Mouse (Mus musculus) neural tube, embryonic 10.5 days (tissue): ENCODE measurements around the gene Cdh13.
"Not testable (repeated sequence)": the region's sequence is repeated elsewhere in the genome, so short reads cannot be mapped to it uniquely, and the experiment has no call there.

Experiments used
- DNase-seq: peaks from one replicate; pipeline ENCODE4 v3.0.0-alpha.2; 2017; ENCODE audit warnings: low spot score; ENCODE audit errors: extremely low spot score

Cdh13 gene

GRCm38 (mm10) chr8:118667736-118668135, 384.2 kb downstream of the Cdh13 start:
- DNase-seq: no peak

DNA sequence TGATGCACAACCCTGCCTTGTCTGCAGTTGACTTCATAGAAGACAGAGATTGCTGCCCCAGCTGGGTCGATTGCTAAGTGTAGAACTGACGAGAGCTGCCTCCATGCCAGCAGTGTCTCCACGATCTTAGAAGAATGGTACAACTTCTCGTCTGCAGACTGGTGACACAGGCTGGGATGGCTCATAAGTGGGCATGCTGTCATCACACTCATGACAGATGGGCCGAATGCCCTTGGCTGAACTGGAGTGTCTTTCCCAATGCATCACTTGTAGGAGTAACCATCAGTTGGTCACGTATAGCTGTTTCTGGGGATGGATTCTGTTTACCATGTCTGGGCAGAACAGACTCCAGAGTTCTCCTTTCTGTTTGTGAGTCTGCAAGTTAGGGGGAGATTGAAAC, 392.7 kb downstream of the Cdh13 start:
- DNase-seq: no peak

DNA sequence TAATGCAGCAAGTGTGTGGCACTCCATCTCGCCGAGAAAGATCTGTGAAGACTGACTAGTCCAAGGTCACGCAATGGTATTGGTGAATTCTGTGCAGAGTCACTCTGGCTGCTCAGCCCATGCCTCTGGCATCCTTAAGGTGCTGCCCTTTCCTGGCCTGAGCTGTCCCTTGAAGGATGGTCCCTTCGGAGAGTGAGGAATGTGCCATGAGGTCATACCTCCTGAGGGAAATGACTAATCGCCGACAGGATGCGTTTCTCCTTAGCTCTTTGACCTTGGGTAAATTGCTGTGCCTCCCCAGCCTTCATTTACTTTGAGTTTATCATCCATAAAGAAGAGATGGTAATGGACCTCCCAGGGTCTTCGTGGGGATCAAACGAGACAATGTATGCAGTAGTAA, 395.8 kb downstream of the Cdh13 start:
- no peak for DNase-seq

DNA sequence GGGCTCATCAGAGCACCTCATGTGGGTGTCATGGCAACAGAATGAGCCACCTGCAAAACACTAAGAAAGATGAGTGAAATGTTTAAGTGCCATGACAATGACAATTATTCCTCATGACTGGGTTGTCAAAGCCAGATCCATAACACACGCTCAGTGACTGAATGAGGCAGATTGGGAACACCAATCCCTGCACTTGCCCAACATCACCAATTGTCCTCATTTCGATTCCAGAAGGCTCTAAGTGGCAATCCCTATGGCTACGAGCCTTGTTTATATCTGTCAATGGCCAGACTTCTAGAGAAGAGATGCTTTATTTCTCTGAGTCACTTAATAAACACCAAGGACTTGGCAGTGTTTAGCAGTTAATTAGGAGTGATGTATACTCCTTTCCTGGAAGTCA, 399.9 kb downstream of the Cdh13 start:
- DNase-seq: no peak

- DNase-seq: no peak
These were observed 402.3 kb downstream of the Cdh13 start for GRCm38 (mm10) chr8:118685863-118686262.

DNA sequence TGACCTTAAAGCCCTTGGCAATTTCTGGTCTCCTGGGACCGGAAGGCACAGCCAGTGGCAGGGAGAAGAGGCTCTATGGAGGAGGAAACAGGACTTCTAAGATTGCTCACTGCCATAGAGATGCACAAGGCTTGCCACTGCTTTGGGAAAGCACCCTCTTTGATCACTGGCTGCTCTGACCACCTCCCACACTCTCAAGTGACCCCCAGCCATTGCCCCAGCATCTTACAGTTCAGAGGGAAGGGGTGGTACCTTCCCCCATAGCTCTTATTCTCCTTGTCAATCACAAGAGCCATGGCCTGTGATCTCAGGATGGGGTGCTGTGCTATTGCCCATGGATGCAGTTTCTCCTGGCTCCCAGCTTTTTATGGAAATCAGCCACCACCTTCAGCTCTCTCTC, 406.3 kb downstream of the Cdh13 start:
- DNase-seq: no peak

- no peak for DNase-seq
These were observed 417.9 kb downstream of the Cdh13 start for GRCm38 (mm10) chr8:118701312-118701880.

- DNase-seq: no peak
These were observed 425.8 kb downstream of the Cdh13 start for GRCm38 (mm10) chr8:118709366-118709765.

- no peak for DNase-seq
These were observed 428.1 kb downstream of the Cdh13 start for GRCm38 (mm10) chr8:118711631-118712030.

DNA sequence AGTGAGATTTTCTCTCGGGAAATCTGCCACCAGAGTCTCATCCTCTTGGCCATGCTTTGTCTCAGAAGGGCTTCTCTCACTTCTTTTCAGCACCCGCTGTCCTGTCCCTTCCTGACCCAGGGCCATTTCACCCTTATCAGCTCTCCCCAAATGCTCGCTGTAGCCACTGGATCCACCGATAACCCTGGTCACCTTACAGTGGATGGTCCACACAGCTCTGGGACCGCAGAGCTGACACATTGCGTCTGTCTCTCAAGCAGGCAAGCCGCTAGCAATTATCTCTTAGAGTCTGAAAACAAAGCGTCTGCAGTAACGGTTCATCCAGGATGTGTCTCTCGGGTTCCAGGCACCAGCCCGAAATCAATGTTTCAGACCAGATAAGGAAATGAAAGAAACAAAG, 429.6 kb downstream of the Cdh13 start:
- no peak for DNase-seq

- no peak for DNase-seq
These were observed 430.1 kb downstream of the Cdh13 start for GRCm38 (mm10) chr8:118713596-118713995.

DNA sequence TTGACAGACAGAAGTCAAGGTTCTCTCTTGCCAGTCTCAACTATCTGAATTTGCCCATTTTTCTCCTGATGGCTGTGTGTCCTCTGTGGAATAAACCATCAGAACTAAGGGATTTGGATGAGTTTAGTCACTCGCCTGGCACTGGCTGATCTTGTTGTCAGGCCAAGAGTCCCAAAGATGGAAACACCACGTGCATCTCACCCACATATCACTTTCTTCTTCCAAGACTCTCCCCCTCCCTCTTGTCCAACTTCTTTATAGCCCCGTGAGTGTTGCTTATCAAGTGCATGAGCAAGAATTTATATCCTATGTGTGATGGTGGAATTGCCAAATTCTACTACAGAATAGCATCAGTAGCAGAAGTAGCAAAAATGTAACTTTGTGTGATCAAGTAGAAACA, 439.4 kb downstream of the Cdh13 start:
- no peak for DNase-seq

- DNase-seq: no peak
These were observed 442.1 kb downstream of the Cdh13 start for GRCm38 (mm10) chr8:118725651-118726050.

DNA sequence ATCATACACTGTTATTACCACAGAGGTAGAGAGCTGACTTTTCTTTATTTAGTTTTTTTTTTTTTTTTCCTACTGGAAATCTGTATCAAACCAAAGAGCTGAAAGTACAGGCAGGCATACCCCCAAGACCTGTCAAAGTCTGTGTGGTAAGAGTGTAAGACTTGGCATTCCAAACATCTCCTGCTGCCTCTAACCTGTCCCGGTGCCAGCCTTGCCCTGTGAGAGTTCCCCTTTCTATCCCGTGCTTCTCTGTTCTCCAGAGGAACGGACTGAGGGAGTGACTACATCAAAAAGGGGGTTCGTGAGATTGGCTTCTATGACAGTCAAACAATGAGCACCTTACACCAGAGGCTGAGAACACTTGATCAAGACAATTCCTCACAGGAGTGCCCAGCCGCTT, 458.2 kb downstream of the Cdh13 start:
- DNase-seq: no peak

DNA sequence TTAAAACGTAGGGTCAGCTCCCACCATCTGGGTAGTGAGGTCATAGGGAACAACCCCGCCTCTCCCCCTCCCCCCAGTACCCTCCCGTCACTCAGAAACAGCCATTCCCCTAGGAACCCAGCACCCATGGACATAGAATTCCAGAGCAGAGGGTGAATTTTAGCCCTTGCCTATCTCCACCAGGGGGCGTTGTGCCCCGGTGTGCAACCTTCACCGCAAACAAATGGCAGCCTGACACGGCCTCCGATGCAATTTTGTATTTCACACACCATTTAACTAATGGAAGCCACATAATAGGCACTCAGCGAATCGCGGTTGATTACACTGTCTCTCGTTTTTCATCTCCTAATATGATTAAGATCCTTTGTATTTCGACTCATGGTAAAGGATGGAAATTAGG, 461.5 kb downstream of the Cdh13 start:
- no peak for DNase-seq

DNA sequence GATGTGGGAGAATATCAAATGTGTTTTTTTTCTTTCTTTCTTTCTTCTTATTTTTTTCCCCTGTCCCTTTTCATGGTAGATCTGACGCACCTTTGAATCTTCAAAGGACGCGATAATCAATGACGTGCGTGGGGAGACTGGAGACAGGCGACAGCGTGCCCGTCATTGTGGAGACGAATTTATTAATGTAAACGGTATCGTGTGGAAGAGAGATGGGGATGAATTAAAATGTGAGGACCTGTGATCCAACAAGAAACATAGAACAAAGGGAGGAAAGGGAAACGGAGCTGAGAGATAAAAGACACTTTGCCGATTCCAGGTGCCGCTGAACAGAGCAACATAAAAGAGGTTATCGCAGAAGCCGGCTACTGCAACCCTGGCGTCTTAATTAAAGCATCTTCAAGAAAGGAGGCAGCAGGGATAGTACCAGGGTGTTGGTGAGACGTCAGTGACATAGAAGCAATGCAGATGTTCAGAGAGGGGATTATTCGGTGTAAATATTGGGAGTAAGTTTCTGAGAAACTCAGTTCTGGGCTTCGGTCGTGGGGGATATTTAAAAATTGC, 464.6 kb downstream of the Cdh13 start:
- DNase-seq: no peak

DNA sequence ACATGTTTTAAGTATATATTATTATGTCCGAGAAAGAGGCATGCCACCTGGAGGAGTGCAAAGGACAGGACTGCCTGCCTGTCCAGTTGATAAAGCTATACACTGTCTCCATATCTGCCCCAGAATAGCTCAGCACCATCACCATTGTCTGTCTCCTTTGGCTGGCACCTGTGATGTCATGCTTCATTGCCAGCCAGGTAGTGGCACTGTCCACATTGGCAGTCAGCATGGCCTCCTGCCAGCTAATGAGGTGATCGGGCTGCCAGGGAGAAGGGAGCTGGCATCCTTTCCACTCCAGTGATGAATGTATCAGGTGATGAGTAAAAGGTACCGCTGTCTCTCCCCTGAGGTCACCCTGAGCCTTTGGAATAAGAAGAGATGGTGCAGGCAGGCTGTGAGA, 465.7 kb downstream of the Cdh13 start:
- no peak for DNase-seq

DNA sequence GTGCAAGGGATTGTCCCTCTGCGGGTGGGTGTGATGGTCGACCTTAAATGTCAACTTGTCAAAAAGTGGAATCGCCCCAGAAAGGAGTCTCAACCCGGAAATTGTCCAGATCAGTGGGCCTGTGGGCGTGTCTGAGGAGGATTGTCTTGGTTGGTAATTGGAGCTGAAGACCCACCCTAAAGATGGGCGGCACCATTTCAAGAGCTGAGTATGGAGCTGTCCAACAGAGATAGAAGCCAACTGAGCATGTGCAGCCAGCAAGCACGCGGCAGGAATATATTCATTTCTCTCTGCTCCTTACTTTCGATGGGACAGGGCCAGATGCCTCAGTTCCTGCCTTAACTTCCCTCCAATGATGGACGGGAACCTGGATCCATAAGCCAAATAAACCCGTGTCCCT, 466.3 kb downstream of the Cdh13 start:
- DNase-seq: no peak

DNA sequence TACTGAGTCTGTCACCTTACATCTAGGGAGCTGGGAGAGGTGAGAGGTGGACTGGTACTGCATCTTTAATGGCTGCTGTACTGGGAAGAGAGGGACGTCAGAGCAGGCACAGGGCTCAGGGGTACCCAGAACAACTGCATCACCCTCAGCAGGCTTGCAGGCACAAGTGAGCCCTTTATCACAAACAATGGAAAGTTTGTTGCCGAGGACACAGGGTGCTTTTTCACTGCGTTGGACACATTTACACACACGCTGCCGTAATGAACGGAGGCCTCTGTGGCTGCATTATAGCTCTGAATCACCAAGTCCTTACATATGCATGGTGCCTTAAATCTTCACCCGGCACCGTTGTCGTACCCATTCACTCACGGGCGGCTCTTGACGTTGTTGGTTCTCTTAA, 470.2 kb downstream of the Cdh13 start:
- DNase-seq: no peak

GRCm38 (mm10) chr8:118754119-118754518, 470.6 kb downstream of the Cdh13 start:
- DNase-seq: no peak

- not testable (repeated sequence) for DNase-seq
These were observed 494.0 kb downstream of the Cdh13 start for GRCm38 (mm10) chr8:118777507-118777906.

DNA sequence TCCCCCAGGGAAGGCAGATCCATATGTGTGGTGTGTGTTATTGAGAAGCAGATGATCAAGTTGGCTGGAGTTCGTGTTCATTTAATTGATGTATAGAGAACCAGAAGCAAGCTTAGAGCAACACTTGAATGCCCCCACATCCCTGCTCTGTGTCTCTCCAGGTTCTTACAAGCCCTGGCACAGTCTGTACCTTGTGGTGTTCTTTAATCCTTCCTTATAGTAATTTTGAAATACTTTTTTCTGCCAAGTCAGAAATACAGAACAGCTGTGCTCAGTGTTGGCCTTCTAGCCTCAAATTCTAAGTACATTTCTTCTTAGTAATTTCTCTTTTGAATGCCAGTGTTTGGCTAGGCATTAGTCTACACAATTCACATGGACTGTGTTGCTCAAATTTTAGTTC, 494.8 kb downstream of the Cdh13 start:
- DNase-seq: no peak

DNA sequence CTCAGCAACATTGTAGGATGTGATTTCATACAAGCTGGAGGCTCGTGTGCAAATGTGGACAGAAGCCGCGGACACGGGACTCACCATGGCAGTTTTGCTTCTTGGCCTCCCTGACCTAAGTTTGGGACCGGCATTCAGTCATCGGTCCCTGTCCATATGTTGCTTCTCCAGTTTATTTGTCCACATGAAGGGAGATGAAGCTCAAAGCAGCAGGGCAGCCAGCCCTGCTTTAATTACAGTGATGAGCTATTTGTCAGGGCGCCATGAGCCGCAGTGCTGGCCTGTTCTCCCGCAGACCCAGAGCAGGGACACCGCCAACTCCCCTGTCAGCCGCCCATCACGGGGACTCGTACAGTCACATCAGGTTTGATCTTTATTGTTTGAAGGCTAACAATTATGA, 502.1 kb downstream of the Cdh13 start:
- no peak for DNase-seq

DNA sequence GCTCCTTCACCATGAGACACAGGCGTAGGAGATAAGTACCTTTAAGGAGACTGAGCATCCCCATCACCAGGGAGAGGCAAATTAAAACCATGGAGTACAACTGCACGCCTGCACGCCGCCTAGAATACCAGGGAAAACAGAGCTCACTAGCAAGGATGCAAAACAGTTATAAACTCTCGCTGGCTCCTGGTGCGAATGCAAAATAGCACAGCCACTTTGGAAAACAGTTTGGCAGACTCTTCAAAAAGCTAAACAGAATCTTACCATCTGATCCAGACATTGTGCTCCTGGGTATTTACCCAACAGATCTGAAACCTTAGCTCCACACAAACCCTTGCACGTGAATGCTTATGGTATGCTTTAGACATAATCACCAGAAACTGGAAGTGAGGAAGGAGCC, 506.1 kb downstream of the Cdh13 start:
- no peak for DNase-seq
